Mouse (Mus musculus) layer of hippocampus, postnatal 25 days (tissue): ENCODE data around the gene Rasa3. TPM values are rescaled to one million over a fixed set of nuclear protein-coding genes. Genes with fewer than 3 reads are reported as not detected.

Experiments
- DNase-seq, 2 experiments: peaks; one replicate each; pipeline ENCODE4 v3.0.0; 2022; ENCODE audit warnings: mixed read lengths in 2 of 2, low spot score in 1 of 2; ENCODE audit errors: extremely low spot score in 1 of 2
- total RNA-seq, 2 experiments: library from RNA; stranded (reverse); gene quantifications; 2 replicates each; pipeline ENCODE4 v1.2.3; 2021

Rasa3 gene
- total RNA-seq, 2 experiments from 2014 or later = 58.5 to 66.2 TPM

DNA sequence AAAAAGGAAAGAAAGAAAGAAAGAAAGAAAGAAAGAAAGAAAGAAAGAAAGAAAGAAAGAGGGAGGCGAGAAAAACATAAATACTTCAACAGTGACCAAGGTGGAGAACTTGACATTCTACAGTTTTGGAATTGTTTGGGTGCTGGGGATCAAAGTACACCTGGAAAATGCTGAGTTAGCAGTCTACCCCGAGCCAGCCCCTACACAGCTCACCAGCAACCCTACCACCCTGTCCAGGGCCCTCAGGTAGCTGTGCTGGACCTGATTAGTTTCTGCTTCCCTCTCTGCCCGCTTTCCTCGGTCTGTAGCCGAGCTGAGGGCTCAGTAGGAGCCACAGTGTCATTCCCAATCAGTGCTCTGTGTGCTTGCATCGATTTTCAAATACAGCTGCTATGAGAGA is 157.1 kb downstream of the Rasa3 start:
- DNase-seq = no peak

DNA sequence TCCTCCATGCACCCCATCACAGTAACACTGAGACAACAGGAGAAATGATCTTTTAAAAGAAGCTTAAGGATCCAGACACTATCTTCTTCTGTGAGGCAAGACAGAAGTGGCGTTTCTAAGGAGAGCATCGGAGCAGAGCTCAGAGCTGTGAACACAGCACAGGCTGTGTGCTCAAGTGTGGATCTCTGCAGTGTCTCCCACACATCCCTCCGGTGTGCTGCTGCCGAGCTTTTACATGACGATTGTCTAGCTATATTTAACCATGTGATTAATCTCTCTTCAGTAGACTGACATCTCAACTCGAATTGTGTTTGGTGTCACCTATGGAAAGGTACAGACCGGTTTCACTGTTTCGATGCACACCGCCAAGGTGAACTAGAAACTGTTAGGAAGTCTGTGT is 157.9 kb downstream of the Rasa3 start:
- DNase-seq = no peak

DNA sequence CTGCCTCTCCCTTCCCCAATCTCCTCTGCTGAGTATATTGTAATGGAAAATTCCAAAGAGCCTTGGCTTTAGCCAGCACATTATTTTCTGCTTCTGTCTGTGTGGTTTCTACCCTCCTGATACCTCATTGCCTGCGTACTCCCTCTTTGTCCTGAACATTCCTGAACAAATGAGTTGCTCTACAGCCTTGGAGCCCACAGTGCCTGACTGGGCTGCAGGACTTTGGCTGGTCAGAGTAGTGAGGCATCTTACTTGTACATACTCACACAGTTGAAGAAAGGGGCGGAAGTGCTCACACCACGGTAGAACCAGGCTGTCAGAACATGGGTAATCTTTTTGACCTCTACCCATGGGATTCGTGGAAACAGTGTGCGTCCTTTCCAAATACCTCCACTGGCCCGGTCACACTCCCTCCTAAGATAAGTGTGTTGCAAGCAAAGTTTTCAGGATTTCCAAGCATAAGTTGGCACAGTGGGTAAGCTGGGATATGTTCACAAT is 160.1 kb downstream of the Rasa3 start:
- no peak for DNase-seq

Other genes with a start within 250 kb of the Rasa3 start
- 1 to 10 TPM; 5.7 to 7.4 TPM for gene Tmem255b, start 242.4 kb downstream of the Rasa3 start, total RNA-seq
- 10 to 100 TPM; 89.4 to 94.4 TPM for gene Gas6, start 183.1 kb downstream of the Rasa3 start, total RNA-seq
- gene 1700029H14Rik, start 115.1 kb downstream of the Rasa3 start, total RNA-seq = not detected
- gene Cfap97d2, start 28.3 kb upstream of the Rasa3 start, total RNA-seq = 1 to 10 TPM; 1.4 to 1.7 TPM
- 10 to 100 TPM; 54.3 to 57.7 TPM for gene Cdc16, start 80.1 kb upstream of the Rasa3 start, total RNA-seq
- 10 to 100 TPM; 34.4 to 37.2 TPM for gene Upf3a, start 108.0 kb upstream of the Rasa3 start, total RNA-seq
- not detected for gene AF366264, start 160.8 kb upstream of the Rasa3 start, total RNA-seq
- gene Champ1, start 192.0 kb upstream of the Rasa3 start, total RNA-seq = 10 to 100 TPM; 28.2 to 28.9 TPM
- 10 to 100 TPM; 27.9 to 35.8 TPM for gene Coprs, start 212.7 kb upstream of the Rasa3 start, total RNA-seq